Mouse (Mus musculus) heart, embryonic 11.5 days (tissue): ENCODE measurements around the gene Cd2bp2. TPM values are rescaled to one million over a fixed set of nuclear protein-coding genes. Genes with fewer than 3 reads are reported as not detected.
"Not testable (repeated sequence)": the region's sequence is repeated elsewhere in the genome, so short reads cannot be mapped to it uniquely, and the experiment has no call there.

Experiments
- ATAC-seq: fragments of 200-750 bp; cut with Nextera tagmentation; replicated peaks from 2 replicates; pipeline ENCODE4 v1.8.0; 2017; ENCODE audit warnings: moderate library complexity; ENCODE audit not compliant: insufficient number of reproducible peaks, low FRiP score, low TSS enrichment
- H3K27ac ChIP-seq: fragments of 300-500 bp; sonication (generic); 2 replicates; pipeline ENCODE4 v1.5.1; 2014; ENCODE audit warnings: mild to moderate bottlenecking, low read depth, low read length
- H3K27me3 ChIP-seq: fragments of 300-500 bp; sonication (generic); 2 replicates; pipeline ENCODE4 v1.6.1; 2014; ENCODE audit warnings: mild to moderate bottlenecking, low read length, mixed read lengths; ENCODE audit not compliant: control insufficient read depth, insufficient read depth
- H3K36me3 ChIP-seq: fragments of 300-500 bp; sonication (generic); 2 replicates; pipeline ENCODE4 v1.6.1; 2014; ENCODE audit warnings: mild to moderate bottlenecking, low read length, moderate library complexity, mixed read lengths; ENCODE audit not compliant: control insufficient read depth, insufficient read depth
- H3K4me1 ChIP-seq: fragments of 300-500 bp; sonication (generic); 2 replicates; pipeline ENCODE4 v1.6.1; 2014; ENCODE audit warnings: low read length; ENCODE audit not compliant: control insufficient read depth, insufficient read depth
- H3K4me2 ChIP-seq: fragments of 300-500 bp; sonication (generic); 2 replicates; pipeline ENCODE4 v1.6.1; 2014; ENCODE audit warnings: mild to moderate bottlenecking, moderate library complexity
- H3K4me3 ChIP-seq: fragments of 300-500 bp; sonication (generic); 2 replicates; pipeline ENCODE4 v1.5.1; 2014; ENCODE audit warnings: low read depth, low read length
- H3K9ac ChIP-seq: fragments of 300-500 bp; sonication (generic); 2 replicates; pipeline ENCODE4 v1.6.1; 2014; ENCODE audit warnings: mild to moderate bottlenecking, low read depth, low read length, moderate library complexity
- H3K9me3 ChIP-seq: fragments of 300-500 bp; sonication (generic); replicated peaks from 2 replicates; pipeline ENCODE4 v1.6.1; 2016; ENCODE audit warnings: low read length; ENCODE audit not compliant: control insufficient read depth
- WGBS: fragments of 180-500 bp; shearing (Covaris S2); extraction: QIAGEN DNeasy Blood & Tissue Kit; methylation state at CpG from one replicate; pipeline ENCODE4 v1.1.7; 2014; ENCODE audit not compliant: insufficient replicate concordance; 5-methylcytosine and 5-hydroxymethylcytosine counted together
- polyA plus RNA-seq: library from polyadenylated mRNA; unstranded; fragments of >200 nt; fragmentation: Nextera tagmentation; extraction: Ambion mirVana; gene quantifications from 2 replicates; pipeline ENCODE4 v1.2.1, GENCODE M21; 2014

Cd2bp2 gene
- polyA plus RNA-seq, 1 experiment from 2014 or later = 41.8 TPM

DNA sequence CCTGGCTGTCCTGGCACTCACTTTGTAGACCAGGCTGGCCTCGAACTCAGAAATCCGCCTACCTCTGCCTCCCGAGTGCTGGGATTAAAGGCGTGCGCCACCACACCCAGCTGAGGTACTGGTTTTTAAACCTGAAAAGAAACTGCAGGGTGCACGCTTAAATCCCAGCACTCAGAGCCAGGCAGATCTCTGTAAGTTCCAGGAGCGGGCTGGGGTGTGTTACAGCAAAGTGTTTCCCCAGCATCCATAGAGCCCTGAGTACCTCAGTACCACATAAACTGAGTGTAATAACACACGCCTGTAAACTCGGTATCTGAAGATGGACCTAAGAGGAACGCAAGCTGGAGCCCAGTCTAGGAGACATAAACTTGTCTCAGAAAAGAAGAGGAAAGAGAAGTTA, 8.5 kb downstream of the Cd2bp2 start:
- WGBS = 69% methylated on average over 10 of the region's 10 CpGs
- Histone ChIP-seq H3K4me2 (no peak overlapping the region), H3K36me3 (peaks cover 6% of the 10 kb centered on the region), H3K27me3 (no peaks in the 10 kb centered on the region), H3K27ac (no peak overlapping the region), H3K4me3 (no peak overlapping the region), H3K9ac (no peak overlapping the region), H3K9me3 (no peaks in the 10 kb centered on the region), H3K4me1 (no peaks in the 10 kb centered on the region)
- no peak for ATAC-seq

DNA sequence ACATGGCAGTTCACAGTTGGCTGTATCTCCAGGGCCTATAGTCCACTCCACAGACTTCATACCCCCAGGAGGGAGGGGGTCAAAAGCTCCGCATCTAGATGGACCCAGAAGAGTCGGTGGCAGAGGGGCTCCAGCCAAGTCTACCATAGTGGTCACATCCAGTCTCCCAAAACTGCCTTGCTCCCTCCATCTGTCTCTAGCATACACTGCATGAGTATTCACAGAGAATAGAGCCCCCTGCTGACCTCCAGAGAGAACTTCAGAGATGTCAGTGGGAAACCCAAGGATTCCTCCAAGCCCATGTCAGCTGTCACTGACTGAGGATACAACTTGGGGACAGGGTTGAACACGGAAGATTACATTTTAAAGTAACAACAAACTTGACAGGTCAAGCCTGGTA, 10.2 kb downstream of the Cd2bp2 start:
- H3K36me3 ChIP-seq = no peaks in the 10 kb centered on the region
- H3K9ac ChIP-seq = no peak overlapping the region
- H3K9me3 ChIP-seq = no peaks in the 10 kb centered on the region
- WGBS = 47% methylated on average over 3 of the region's 3 CpGs
- no peak overlapping the region for H3K4me2 ChIP-seq
- no peaks in the 10 kb centered on the region for H3K4me1 ChIP-seq
- no peak overlapping the region for H3K4me3 ChIP-seq
- no peak overlapping the region for H3K27ac ChIP-seq
- no peak for ATAC-seq
- no peaks in the 10 kb centered on the region for H3K27me3 ChIP-seq

DNA sequence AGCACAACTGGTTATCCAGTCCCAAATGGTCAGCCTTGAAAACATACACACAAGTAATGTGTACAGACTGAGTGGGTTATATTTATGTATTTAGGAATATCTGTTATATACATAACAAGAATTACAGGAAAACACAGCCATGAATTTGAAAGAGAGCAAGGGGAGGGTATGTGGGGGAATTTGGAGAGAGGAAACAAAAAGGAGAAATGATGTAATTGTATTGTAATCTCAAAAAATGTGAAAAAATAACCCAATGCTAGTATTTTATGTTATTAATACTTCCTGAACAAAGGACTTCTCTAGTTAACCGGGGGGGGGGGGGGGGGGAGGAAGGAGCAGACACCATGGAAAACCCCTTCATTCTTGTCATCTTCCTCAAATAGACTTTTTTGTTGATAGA, 11.1 kb downstream of the Cd2bp2 start:
- no peaks in the 10 kb centered on the region for H3K36me3 ChIP-seq
- ATAC-seq = no peak
- WGBS = 14% methylated on average over 1 of the region's 1 CpGs
- H3K4me2 ChIP-seq = no peak overlapping the region
- H3K27me3 ChIP-seq = no peaks in the 10 kb centered on the region
- no peaks in the 10 kb centered on the region for H3K4me1 ChIP-seq
- H3K4me3 ChIP-seq = no peak overlapping the region
- H3K27ac ChIP-seq = no peak overlapping the region
- H3K9me3 ChIP-seq = no peaks in the 10 kb centered on the region
- H3K9ac ChIP-seq = no peak overlapping the region

DNA sequence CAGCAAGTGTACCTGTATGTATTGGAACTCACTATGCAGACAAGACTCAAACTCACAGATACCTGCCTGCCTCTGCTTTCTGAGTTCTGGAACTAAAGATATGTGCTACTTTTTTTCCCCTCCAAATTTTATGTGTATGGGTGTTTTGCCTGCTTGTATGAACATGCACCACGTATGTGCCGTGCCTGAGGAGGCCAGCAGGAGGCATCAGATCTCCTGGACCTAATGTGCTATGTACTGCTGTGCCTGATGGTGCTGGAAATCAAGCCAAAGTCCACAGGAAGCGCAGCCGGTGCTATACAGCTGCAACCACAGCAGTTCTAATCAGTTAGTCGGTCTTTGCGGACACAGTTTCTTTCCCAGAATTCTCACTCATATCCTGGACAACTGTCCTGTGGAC, 12.0 kb downstream of the Cd2bp2 start:
- no peak overlapping the region for H3K27ac ChIP-seq
- no peak overlapping the region for H3K4me3 ChIP-seq
- no peaks in the 10 kb centered on the region for H3K27me3 ChIP-seq
- no peaks in the 10 kb centered on the region for H3K36me3 ChIP-seq
- H3K4me2 ChIP-seq = no peak overlapping the region
- H3K9me3 ChIP-seq = no peaks in the 10 kb centered on the region
- WGBS = 70% methylated on average over 6 of the region's 6 CpGs
- H3K9ac ChIP-seq = no peak overlapping the region
- no peaks in the 10 kb centered on the region for H3K4me1 ChIP-seq
- ATAC-seq = no peak

DNA sequence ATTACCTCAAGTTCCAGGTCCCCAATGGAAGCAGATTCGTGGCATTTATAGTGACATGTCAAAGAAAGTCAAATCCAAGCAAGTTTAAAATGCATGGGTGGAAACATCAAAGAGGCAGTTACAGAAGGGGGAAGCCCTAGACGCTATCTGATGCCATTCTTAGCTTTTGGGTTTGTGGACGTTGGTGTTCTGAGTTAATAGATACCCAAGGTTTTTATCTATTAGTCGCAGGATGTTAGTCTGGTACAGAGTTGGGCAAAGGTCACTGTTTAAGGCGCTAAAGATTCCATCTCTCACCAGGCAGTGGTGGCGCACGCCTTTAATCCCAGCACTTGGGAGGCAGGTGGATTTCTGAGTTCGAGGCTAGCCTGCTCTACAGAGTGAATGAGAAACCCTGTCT, 12.5 kb downstream of the Cd2bp2 start:
- Histone ChIP-seq H3K27me3 (no peaks in the 10 kb centered on the region), H3K27ac (no peak overlapping the region), H3K4me3 (no peak overlapping the region), H3K4me1 (no peaks in the 10 kb centered on the region), H3K9ac (no peak overlapping the region), H3K36me3 (no peaks in the 10 kb centered on the region), H3K9me3 (no peaks in the 10 kb centered on the region), H3K4me2 (no peak overlapping the region)
- ATAC-seq = no peak
- WGBS = 70% methylated on average over 8 of the region's 8 CpGs

DNA sequence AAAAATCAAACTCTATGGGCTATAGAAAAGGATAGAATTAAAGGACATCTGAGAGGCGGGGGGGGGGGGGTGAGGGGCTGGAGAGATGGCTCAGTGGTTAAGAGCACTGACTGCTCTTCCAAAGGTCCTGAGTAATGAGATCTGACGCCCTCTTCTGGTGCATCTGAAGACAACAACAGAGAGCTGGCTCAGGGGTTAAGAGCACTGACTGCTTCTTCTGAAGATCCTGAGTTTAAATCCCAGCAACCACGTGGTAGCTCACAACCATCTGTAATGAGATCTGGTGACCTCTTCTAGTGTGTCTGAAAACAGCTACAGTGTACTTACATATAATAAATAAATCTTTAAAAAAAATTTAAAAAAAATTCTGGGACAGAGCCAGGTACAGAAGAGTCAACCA, 14.1 kb downstream of the Cd2bp2 start:
- not testable (repeated sequence) for H3K4me2 ChIP-seq, H3K4me1 ChIP-seq, H3K27me3 ChIP-seq, H3K4me3 ChIP-seq, H3K27ac ChIP-seq, ATAC-seq, H3K9ac ChIP-seq, H3K36me3 ChIP-seq, H3K9me3 ChIP-seq
- 24% methylated on average over 3 of the region's 3 CpGs for WGBS

DNA sequence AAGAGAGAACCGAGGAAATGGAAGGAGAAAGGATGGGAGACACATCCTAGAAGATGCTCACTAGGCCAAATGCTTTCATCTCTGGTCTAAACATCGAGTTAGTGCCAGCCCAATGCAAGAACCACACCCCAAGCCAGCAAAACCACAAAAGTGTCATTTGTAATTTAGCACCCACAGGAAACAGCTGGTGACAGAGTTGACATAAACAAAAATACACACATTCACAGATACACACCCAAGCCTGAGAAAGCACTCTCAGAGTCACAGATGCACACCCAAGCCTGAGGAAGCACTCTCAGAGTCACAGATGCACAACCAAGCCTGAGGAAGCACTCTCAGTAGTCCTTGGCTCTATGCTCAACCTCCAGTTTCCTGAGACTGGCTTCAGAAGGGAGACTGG, 15.1 kb downstream of the Cd2bp2 start:
- Histone ChIP-seq H3K9me3 (no peaks in the 10 kb centered on the region), H3K4me1 (no peaks in the 10 kb centered on the region), H3K36me3 (no peaks in the 10 kb centered on the region), H3K9ac (no peak overlapping the region), H3K4me2 (no peak overlapping the region), H3K27ac (no peak overlapping the region), H3K4me3 (no peak overlapping the region), H3K27me3 (no peaks in the 10 kb centered on the region)
- WGBS = 64% methylated on average over 2 of the region's 2 CpGs
- no peak for ATAC-seq

DNA sequence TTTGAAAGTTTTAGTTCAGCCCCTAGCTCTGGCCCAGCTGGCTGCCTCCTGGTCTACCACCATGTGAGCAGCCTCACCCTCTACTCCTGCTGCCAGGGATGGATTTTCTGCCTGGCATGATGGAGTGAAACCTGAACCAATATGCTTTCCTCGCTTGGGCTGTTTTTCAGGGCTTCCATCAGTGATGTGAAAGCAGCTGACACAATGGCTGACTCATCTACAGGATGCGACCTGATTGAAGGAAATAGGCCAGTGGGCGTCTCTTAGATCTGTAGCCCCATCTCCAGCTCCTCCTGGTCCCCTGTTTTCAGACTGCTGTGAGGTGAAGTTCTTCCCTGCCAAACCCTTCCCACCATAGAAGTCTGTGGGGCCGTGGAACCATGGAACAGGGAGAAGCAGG, 18.9 kb downstream of the Cd2bp2 start:
- no peaks in the 10 kb centered on the region for H3K4me1 ChIP-seq
- no peaks in the 10 kb centered on the region for H3K36me3 ChIP-seq
- no peak overlapping the region for H3K4me3 ChIP-seq
- 63% methylated on average over 4 of the region's 4 CpGs for WGBS
- no peaks in the 10 kb centered on the region for H3K27me3 ChIP-seq
- no peak for ATAC-seq
- no peak overlapping the region for H3K27ac ChIP-seq
- no peak overlapping the region for H3K9ac ChIP-seq
- H3K9me3 ChIP-seq = no peaks in the 10 kb centered on the region
- H3K4me2 ChIP-seq = no peak overlapping the region

DNA sequence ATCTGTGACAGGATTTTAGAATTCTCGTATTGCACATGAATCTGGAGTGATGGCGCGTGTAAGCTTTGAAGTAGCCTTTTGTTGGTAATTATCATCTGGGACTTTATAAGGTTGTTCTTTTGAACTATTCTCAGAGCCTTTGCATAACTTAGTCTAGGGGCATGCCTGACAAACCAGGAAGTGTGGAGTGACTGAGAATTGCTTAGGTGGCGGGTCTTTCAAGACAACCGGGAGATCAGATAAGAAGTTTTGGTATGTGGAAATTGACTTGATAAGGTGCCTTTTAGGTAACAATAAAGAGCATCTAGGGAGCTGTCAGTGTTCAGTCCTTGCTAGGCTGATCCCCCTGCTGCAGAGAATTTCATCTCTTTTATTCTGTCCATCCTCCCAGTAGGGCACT, 29.3 kb downstream of the Cd2bp2 start:
- Histone ChIP-seq H3K27me3 (no peaks in the 10 kb centered on the region), H3K9ac (no peak overlapping the region), H3K4me2 (no peak overlapping the region), H3K27ac (no peak overlapping the region), H3K9me3 (no peaks in the 10 kb centered on the region), H3K36me3 (no peaks in the 10 kb centered on the region), H3K4me3 (no peak overlapping the region), H3K4me1 (no peaks in the 10 kb centered on the region)
- WGBS = 75% methylated on average over 5 of the region's 5 CpGs
- ATAC-seq = no peak
